8 mouse cellular contexts compared by ENCODE assay signal in the genomic region with DNA sequence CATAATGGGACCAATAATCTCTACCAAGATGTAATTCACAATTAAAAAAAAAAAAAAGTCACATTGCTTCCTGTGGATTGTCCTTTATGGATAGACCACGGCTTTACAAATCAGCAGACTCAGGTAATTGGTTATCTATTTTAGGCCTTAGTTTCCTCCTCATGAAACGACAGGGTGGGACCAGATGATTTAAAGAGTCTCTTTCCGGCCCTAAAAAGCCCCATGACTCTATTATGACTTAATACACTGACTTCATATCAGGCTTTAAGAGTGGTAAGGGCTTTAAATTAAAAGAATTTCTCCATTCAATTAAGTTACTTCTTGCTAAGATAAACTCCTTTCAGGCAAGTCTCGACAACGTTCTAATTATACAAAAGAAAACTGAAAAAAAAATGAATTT. TPM values are rescaled to one million over a fixed set of nuclear protein-coding genes. Genes with fewer than 3 reads are reported as not detected.
DNase-seq lines count a peak whose midpoint lies in the region; ATAC-seq and TF ChIP-seq lines count a peak whose summit lies in the region.

No protein-coding gene starts in this region.

- no peak for TF ChIP-seq POLR2A in CH12.LX (IDR thresholded peaks at IDR 0.05; ENCODE audit: low read depth, low read length)

- DNase-seq in heart, postnatal 25 days (ENCODE audit: low spot score): no peak
- DNase-seq in CH12.LX (ENCODE audit: extremely low read depth): no peak
- DNase-seq in forebrain, postnatal 0 days: no peak
- no peak for DNase-seq in liver, postnatal 0 days
- no peak for DNase-seq in cerebellum, adult 18-20 months
- no peak for DNase-seq in c-Kit-positive CD71-positive TER-119-positive erythroid progenitor cells, embryonic 14.5 days (ENCODE audit: low spot score)
- DNase-seq in adrenal gland, postnatal 25 days: no peak

- peak; percentile 33; the same call in 1 of the 2 replicates for TF ChIP-seq EP300 in CH12.LX (IDR thresholded peaks at IDR 0.05; ENCODE audit: low read length)
- no peak for TF ChIP-seq EP300 in liver, postnatal 0 days (IDR thresholded peaks at IDR 0.05; ENCODE audit: low read depth)

- H3K27me3 ChIP-seq in heart, embryonic 13.5 days (replicated peaks): no peaks in the 10 kb centered on the region
- peaks cover 3% of the 10 kb centered on the region for H3K27me3 ChIP-seq in CH12.LX (replicated peaks)
- H3K27me3 ChIP-seq in forebrain, postnatal 0 days (ENCODE audit: insufficient read depth, low read length): no peaks in the 10 kb centered on the region
- H3K27me3 ChIP-seq in liver, postnatal 0 days (ENCODE audit: insufficient read depth, low read length): no peaks in the 10 kb centered on the region

- ATAC-seq in heart, embryonic 13.5 days (ENCODE audit: extremely low read depth, insufficient number of reproducible peaks, low FRiP score, low TSS enrichment): no peak
- no peak for ATAC-seq in forebrain, postnatal 0 days
- ATAC-seq in liver, postnatal 0 days: no peak

- in situ Hi-C loops in CH12.LX (cut with MboI; ENCODE audit: low pct_ligation_motif_present, low pct_unique_long_range_greater_than_20kb, low sequenced_read_pairs): loop anchor here (25.0 kb wide), 1 partner anchor 268 kb away; no protein-coding TSS in a partner anchor

- H3K9me3 ChIP-seq in heart, embryonic 13.5 days: no peaks in the 10 kb centered on the region
- no peaks in the 10 kb centered on the region for H3K9me3 ChIP-seq in CH12.LX (replicated peaks; ENCODE audit: low read length)
- no peaks in the 10 kb centered on the region for H3K9me3 ChIP-seq in forebrain, postnatal 0 days (ENCODE audit: low read length)
- no peaks in the 10 kb centered on the region for H3K9me3 ChIP-seq in liver, postnatal 0 days (ENCODE audit: low read length)

- H3K9ac ChIP-seq in heart, embryonic 13.5 days: peak overlapping the region; percentile 99
- peak overlapping the region; percentile 94 for H3K9ac ChIP-seq in CH12.LX (ENCODE audit: insufficient read depth, low read depth)
- H3K9ac ChIP-seq in forebrain, postnatal 0 days: no peak overlapping the region
- H3K9ac ChIP-seq in liver, postnatal 0 days (replicated peaks): peak overlapping the region; percentile 36; the same call in 1 of the 2 replicates

- H3K36me3 ChIP-seq in heart, embryonic 13.5 days: no peaks in the 10 kb centered on the region
- peaks cover 0 to 6% of the 10 kb centered on the region in 2 experiments for H3K36me3 ChIP-seq in CH12.LX (replicated peaks in 1 of 2; ENCODE audit: control insufficient read depth in 1 of 2, insufficient read depth in 1 of 2, low read length in 1 of 2)
- H3K36me3 ChIP-seq in forebrain, postnatal 0 days (ENCODE audit: insufficient read depth): no peaks in the 10 kb centered on the region
- no peaks in the 10 kb centered on the region for H3K36me3 ChIP-seq in liver, postnatal 0 days (replicated peaks; ENCODE audit: insufficient read depth, low read length)

- no peak for TF ChIP-seq CTCF in CH12.LX (conservative IDR thresholded peaks at IDR 0.05 in 1 of 2, IDR thresholded peaks at IDR 0.05 in 1 of 2; ENCODE audit: low read depth in 2 of 2, low read length in 2 of 2)
- no peak for TF ChIP-seq CTCF in forebrain, postnatal 0 days (IDR thresholded peaks at IDR 0.05; ENCODE audit: low read depth)
- TF ChIP-seq CTCF in liver, postnatal 0 days (IDR thresholded peaks at IDR 0.05; ENCODE audit: low read depth): no peak

- H3K79me2 ChIP-seq in CH12.LX (replicated peaks; ENCODE audit: control insufficient read depth, extremely low read depth, insufficient read depth, poor library complexity, severe bottlenecking): peaks cover 54% of the 10 kb centered on the region

- peak overlapping the region; percentile 94 for H3K4me3 ChIP-seq in heart, embryonic 13.5 days
- peak overlapping the region; percentile 32 to 81 (median 74) for H3K4me3 ChIP-seq in CH12.LX (replicated peaks in 1 of 3; ENCODE audit: low read depth in 2 of 3, low read length in 2 of 3, poor library complexity in 1 of 3)
- H3K4me3 ChIP-seq in forebrain, postnatal 0 days (ENCODE audit: low read depth, low read length): peak overlapping the region; percentile 96
- H3K4me3 ChIP-seq in liver, postnatal 0 days (ENCODE audit: low read depth, low read length): peak overlapping the region; percentile 95

- H3K4me2 ChIP-seq in heart, embryonic 13.5 days: peak overlapping the region; percentile 75
- peak overlapping the region; percentile 91; the same call in 1 of the 2 replicates for H3K4me2 ChIP-seq in CH12.LX (ENCODE audit: insufficient read depth, low read depth, poor library complexity, severe bottlenecking)
- H3K4me2 ChIP-seq in forebrain, postnatal 0 days (ENCODE audit: low read depth): peak overlapping the region; percentile 51
- H3K4me2 ChIP-seq in liver, postnatal 0 days (ENCODE audit: low read depth, low read length): peak overlapping the region; percentile 85

- peaks cover 55% of the 10 kb centered on the region for H3K4me1 ChIP-seq in heart, embryonic 13.5 days
- peaks cover 7 to 45% of the 10 kb centered on the region in 2 experiments; a peak in 3 of 4 replicates for H3K4me1 ChIP-seq in CH12.LX (ENCODE audit: control insufficient read depth in 1 of 2, insufficient read depth in 2 of 2)
- H3K4me1 ChIP-seq in forebrain, postnatal 0 days (ENCODE audit: insufficient read depth): peaks cover 10% of the 10 kb centered on the region
- H3K4me1 ChIP-seq in liver, postnatal 0 days (ENCODE audit: insufficient read depth): peaks cover 34% of the 10 kb centered on the region

- intact Hi-C loops in heart, postnatal 25 days (cut with DNase I): loop anchor here (5.0 kb wide), 1 partner anchor 52 kb away; a partner anchor contains a TSS

- TF ChIP-seq RAD21 in CH12.LX (IDR thresholded peaks at IDR 0.05; ENCODE audit: low read depth, low read length): no peak

- peak overlapping the region; percentile 43; the same call in 1 of the 2 replicates for H3K27ac ChIP-seq in heart, embryonic 13.5 days (replicated peaks)
- no peak overlapping the region for H3K27ac ChIP-seq in CH12.LX (ENCODE audit: insufficient read depth, low read depth)
- no peak overlapping the region for H3K27ac ChIP-seq in forebrain, postnatal 0 days (ENCODE audit: low read depth, low read length)
- peak overlapping the region; percentile 99 for H3K27ac ChIP-seq in liver, postnatal 0 days (ENCODE audit: low read depth)

- dilution Hi-C loops in CH12.LX (cut with MboI; ENCODE audit: extremely low pct_ligation_motif_present, extremely low pct_unique_long_range_greater_than_20kb, low sequenced_read_pairs): no loop called here

- WGBS in heart, embryonic 13.5 days: 22% methylated on average over 5 of the region's 5 CpGs
- 20% methylated on average over 5 of the region's 5 CpGs for WGBS in forebrain, postnatal 0 days
- WGBS in liver, postnatal 0 days (ENCODE audit: insufficient replicate concordance): 14% methylated on average over 5 of the region's 5 CpGs

TF ChIP-seq in CH12.LX, 34 proteins besides CTCF, POLR2A, EP300 and RAD21:
- no peak for TF ChIP-seq ZC3H11A (IDR thresholded peaks at IDR 0.05; ENCODE audit: low read depth, low read length)
- peak; percentile 57; the same call in 1 of the 2 replicates for TF ChIP-seq MEF2A (IDR thresholded peaks at IDR 0.05; ENCODE audit: borderline replicate concordance, low read depth, low read length)
- no peak for TF ChIP-seq MAZ (IDR thresholded peaks at IDR 0.05; ENCODE audit: low read depth, low read length)
- TF ChIP-seq IRF4 (IDR thresholded peaks at IDR 0.05; ENCODE audit: low read depth, low read length): no peak
- TF ChIP-seq ETS1 (conservative IDR thresholded peaks at IDR 0.05; ENCODE audit: low read depth, low read length): peak; percentile 62; the same call in 1 of the 2 replicates
TF ChIP-seq in CH12.LX: peak in this region for 2.

RNA-seq across cellular contexts. Expression of a gene that starts 1.6 kb away (rescaled TPM):
- polyA plus RNA-seq in heart, embryonic 13.5 days (2015; fragmentation: Nextera tagmentation; extraction: Ambion mirVana): 119 and 129 TPM in 2 replicates
- 10 to 100 TPM; 48.1 to 56.8 TPM for total RNA-seq in heart, postnatal 25 days (2021)
- 37.0 and 49.8 TPM in 2 replicates for total RNA-seq in CH12.LX (2012; rRNA removed)
- total RNA-seq in CH12.LX (2014; rRNA removed): 205 and 225 TPM in 2 replicates
- polyA plus RNA-seq in CH12.LX (2012; ENCODE audit: insufficient read length, low read depth): 186 and 214 TPM in 2 replicates
- 65.2 and 66.3 TPM in 2 replicates for total RNA-seq in forebrain, postnatal 0 days (2014; rRNA removed)
- polyA plus RNA-seq in forebrain, postnatal 0 days (2015; fragmentation: Nextera tagmentation; extraction: Ambion mirVana): 126 and 148 TPM in 2 replicates
- polyA plus RNA-seq in liver, postnatal 0 days (2015; fragmentation: Nextera tagmentation; extraction: Ambion mirVana): 103 and 105 TPM in 2 replicates
- total RNA-seq in adrenal gland, postnatal 25 days (2021): 128 and 129 TPM in 2 replicates

RNA-seq across cellular contexts. Expression of a gene that starts 51.8 kb away (rescaled TPM):
- polyA plus RNA-seq in heart, embryonic 13.5 days (2015; fragmentation: Nextera tagmentation; extraction: Ambion mirVana): 40.2 and 44.1 TPM in 2 replicates
- 1 to 10 TPM; 7.3 to 8.6 TPM for total RNA-seq in heart, postnatal 25 days (2021)
- total RNA-seq in CH12.LX (2012; rRNA removed) (47.7 and 58.1 TPM in 2 replicates), CH12.LX (2014; rRNA removed) (87.7 and 97.0 TPM in 2 replicates)
- polyA plus RNA-seq in CH12.LX (2012; ENCODE audit: insufficient read length, low read depth): 77.7 and 82.0 TPM in 2 replicates
- 28.0 and 38.8 TPM in 2 replicates for total RNA-seq in forebrain, postnatal 0 days (2014; rRNA removed)
- polyA plus RNA-seq in forebrain, postnatal 0 days (2015; fragmentation: Nextera tagmentation; extraction: Ambion mirVana): 22.0 and 27.1 TPM in 2 replicates
- 12.9 and 15.0 TPM in 2 replicates for polyA plus RNA-seq in liver, postnatal 0 days (2015; fragmentation: Nextera tagmentation; extraction: Ambion mirVana)
- total RNA-seq in adrenal gland, postnatal 25 days (2021): 16.5 and 23.0 TPM in 2 replicates

Comparison
In these comparisons a context has a peak if more than half of its experiments do, and no peak if none do; other contexts are left out.
1. H3K27ac ChIP-seq: peak in heart, embryonic 13.5 days (single experiment) and liver, postnatal 0 days (single experiment); none in CH12.LX (single experiment) and forebrain, postnatal 0 days (single experiment).
2. Peak in every context shown above with its lines, with median percentiles within 50 percentile points of each other: H3K4me2 ChIP-seq and H3K4me3 ChIP-seq.